Mouse (Mus musculus): ENCODE results near the gene Dus3l.

GRCm38 (mm10) chr17:56716655-56717362 is 47.7 kb upstream of the Dus3l start:
- TF ChIP-seq POLR2A (IDR thresholded peaks at IDR 0.05; ENCODE audit: borderline replicate concordance, extremely low read depth, low read depth, low read length) (peak; percentile 89; the same call in 1 of the 2 replicates), CTCF (IDR thresholded peaks at IDR 0.05; ENCODE audit: insufficient read depth, low read length) (no peak)

All from lung, adult 2 months (tissue).